Mouse (Mus musculus): ENCODE data around the gene Pip5k1b.

DNA sequence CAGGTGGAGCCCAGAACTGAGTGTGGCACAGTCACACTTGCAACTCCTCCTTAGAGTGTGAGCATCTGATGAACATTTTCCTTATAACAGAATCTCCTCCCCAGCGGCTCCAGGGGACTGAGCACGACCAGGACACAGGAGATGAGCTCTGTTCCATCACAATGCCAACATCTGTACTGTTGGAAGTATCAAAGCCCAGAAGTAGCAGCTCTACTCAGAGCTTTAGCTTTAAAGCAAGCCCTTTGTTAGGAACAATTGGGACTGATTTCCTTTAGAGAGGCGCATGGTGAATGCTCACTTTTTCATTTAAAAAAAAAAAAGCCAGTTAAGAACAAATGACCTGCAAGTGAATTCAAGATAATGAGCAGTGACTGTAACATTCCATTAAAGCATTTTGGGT lies 63.8 kb downstream of the Pip5k1b start:
- TF ChIP-seq POLR2A (IDR thresholded peaks at IDR 0.05; ENCODE audit: low read depth, low read length) (no peak), CTCF (IDR thresholded peaks at IDR 0.05; ENCODE audit: borderline replicate concordance, insufficient read depth, low read length) (no peak)
